Mouse (Mus musculus) thymus, adult 2 months (tissue): Measurements from ENCODE around the gene Gtf2h2.

Source experiments
- CTCF ChIP-seq: fragments of 200-500 bp; IDR thresholded peaks from 2 replicates; pipeline ENCODE4 v1.5.1; 2012; ENCODE audit warnings: mild to moderate bottlenecking, control low read depth, low read length, moderate library complexity, borderline replicate concordance; ENCODE audit not compliant: control insufficient read depth, poor library complexity, insufficient read depth; ENCODE audit errors: extremely low read depth
- POLR2A ChIP-seq: fragments of 200-500 bp; IDR thresholded peaks from 2 replicates; pipeline ENCODE4 v1.6.1; 2012; ENCODE audit warnings: mild to moderate bottlenecking, low read length, control low read depth, moderate library complexity; ENCODE audit not compliant: control insufficient read depth, poor library complexity, insufficient read depth; ENCODE audit errors: extremely low read depth

- TF ChIP-seq CTCF (no peak), POLR2A (no peak)
Observed at GRCm38 (mm10) chr13:100490424-100490823, 2.0 kb downstream of the Gtf2h2 start.
